Mouse (Mus musculus) neutrophil, adult 5-6 weeks (primary cell): ENCODE results near the gene Chp2. TPM values are rescaled to one million over a fixed set of nuclear protein-coding genes. Genes with fewer than 3 reads are reported as not detected.

Experiments used
- total RNA-seq: library from RNA; stranded (forward); fragments of 200-1000 nt; gene quantifications from 2 replicates; pipeline ENCODE4 v1.2.3, GENCODE M21; 2017

The Chp2 gene
- total RNA-seq, 1 experiment from 2014 or later = not detected

Other genes starting within 250 kb of the Chp2 start
- gene Cog7, start 237.8 kb upstream of the Chp2 start, total RNA-seq = 8.0 and 9.5 TPM in 2 replicates
- gene Gga2, start 198.3 kb upstream of the Chp2 start, total RNA-seq = 87.7 and 100 TPM in 2 replicates
- 24.6 and 24.9 TPM in 2 replicates for gene Ubfd1, start 152.3 kb upstream of the Chp2 start, total RNA-seq
- gene Ears2, start 152.2 kb upstream of the Chp2 start, total RNA-seq = 6.6 and 7.4 TPM in 2 replicates
- 32.8 and 34.1 TPM in 2 replicates for gene Ndufab1, start 117.6 kb upstream of the Chp2 start, total RNA-seq
- 6.2 and 7.1 TPM in 2 replicates for gene Palb2, start 86.5 kb upstream of the Chp2 start, total RNA-seq
- 83.0 and 88.3 TPM in 2 replicates for gene Dctn5, start 86.5 kb upstream of the Chp2 start, total RNA-seq
- gene Plk1, start 60.1 kb upstream of the Chp2 start, total RNA-seq = 0.49 and 0.81 TPM in 2 replicates
- not detected in 2 replicates for gene Ern2, start 33.3 kb upstream of the Chp2 start, total RNA-seq
- gene Prkcb, start 69.3 kb downstream of the Chp2 start, total RNA-seq = 440 and 446 TPM in 2 replicates